Mouse (Mus musculus) cerebellum, adult 2 months (tissue): ENCODE results near the gene Lyst.

Experiments used
- CTCF ChIP-seq: fragments of 200-500 bp; IDR thresholded peaks from 2 replicates; pipeline ENCODE4 v1.5.1; 2011; ENCODE audit warnings: low read depth, mild to moderate bottlenecking, control low read depth, low read length, moderate library complexity, borderline replicate concordance; ENCODE audit not compliant: insufficient read depth
- POLR2A ChIP-seq: fragments of 200-500 bp; IDR thresholded peaks from 2 replicates; pipeline ENCODE4 v1.6.1; 2011; ENCODE audit warnings: low read length, control low read depth, borderline replicate concordance; ENCODE audit not compliant: insufficient read depth

DNA sequence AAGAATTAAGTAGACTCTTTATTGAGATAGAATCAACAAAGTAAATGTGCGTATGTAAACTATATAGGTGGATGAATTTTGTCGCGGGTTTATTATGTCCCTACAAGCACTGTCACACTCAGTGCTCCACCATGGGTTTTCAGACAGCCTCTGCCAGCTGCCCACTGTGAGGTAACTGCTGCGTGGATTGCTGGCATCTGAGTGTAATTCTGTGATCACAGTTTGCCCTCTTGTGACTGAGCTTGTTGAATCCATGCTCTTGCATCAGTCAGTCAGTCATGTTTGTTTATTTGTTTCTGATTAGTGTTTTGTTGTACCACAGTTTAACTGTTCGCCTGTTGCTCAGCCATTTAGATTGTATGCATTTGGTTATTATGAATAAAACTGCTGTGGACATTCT is 31.3 kb downstream of the Lyst start:
- TF ChIP-seq CTCF (peak; percentile 65; the same call in 1 of the 2 replicates), POLR2A (no peak)
